Mouse (Mus musculus): Measurements from ENCODE around the gene Fam221b. TPM values are rescaled to one million over a fixed set of nuclear protein-coding genes. Genes with fewer than 3 reads are reported as not detected.

Gene Fam221b
- polyA plus RNA-seq, 1 experiment: 0.19 TPM

DNA sequence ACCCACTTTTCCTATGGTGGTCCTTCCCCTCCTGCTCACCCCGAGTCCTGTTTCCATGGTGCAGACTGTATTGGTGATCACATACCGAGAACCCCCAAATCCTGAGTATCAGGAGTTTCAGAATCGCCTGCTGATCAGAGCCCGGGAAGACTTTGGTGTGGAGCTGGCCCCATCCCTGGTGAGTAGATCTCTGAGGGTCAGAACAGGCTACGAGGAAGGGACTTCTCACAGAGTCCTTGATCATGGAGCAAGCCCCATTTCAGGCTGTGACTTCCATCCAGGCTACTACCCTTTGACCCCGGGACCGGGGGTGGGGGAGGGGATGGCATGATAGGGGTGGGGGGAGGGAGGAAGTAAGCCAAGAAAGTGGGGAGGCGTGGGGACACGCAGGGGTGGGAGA, 28.9 kb downstream of the Fam221b start:
- no peaks in the 10 kb centered on the region for H3K36me3 ChIP-seq (ENCODE audit: control insufficient read depth, insufficient read depth, low read length, poor library complexity, severe bottlenecking)
- H3K4me1 ChIP-seq (ENCODE audit: control insufficient read depth, insufficient read depth, low read length): no peaks in the 10 kb centered on the region
- no peak overlapping the region for H3K9ac ChIP-seq (ENCODE audit: low read depth, poor library complexity, severe bottlenecking)
- H3K27ac ChIP-seq (ENCODE audit: insufficient read depth, low read length): no peak overlapping the region
- TF ChIP-seq POLR2A (IDR thresholded peaks at IDR 0.05; ENCODE audit: insufficient read depth, low read length) (no peak), EP300 (IDR thresholded peaks at IDR 0.05; ENCODE audit: insufficient read depth, low read depth, low read length) (no peak), CTCF (IDR thresholded peaks at IDR 0.05; ENCODE audit: low read depth, low read length) (no peak)
- H3K9me3 ChIP-seq (replicated peaks; ENCODE audit: control insufficient read depth, insufficient read depth, low read length, poor library complexity, severe bottlenecking): no peaks in the 10 kb centered on the region
- H3K27me3 ChIP-seq (ENCODE audit: control insufficient read depth, insufficient read depth, low read length, poor library complexity, severe bottlenecking): no peaks in the 10 kb centered on the region
- no peak overlapping the region for H3K4me3 ChIP-seq (ENCODE audit: low read depth, low read length)

DNA sequence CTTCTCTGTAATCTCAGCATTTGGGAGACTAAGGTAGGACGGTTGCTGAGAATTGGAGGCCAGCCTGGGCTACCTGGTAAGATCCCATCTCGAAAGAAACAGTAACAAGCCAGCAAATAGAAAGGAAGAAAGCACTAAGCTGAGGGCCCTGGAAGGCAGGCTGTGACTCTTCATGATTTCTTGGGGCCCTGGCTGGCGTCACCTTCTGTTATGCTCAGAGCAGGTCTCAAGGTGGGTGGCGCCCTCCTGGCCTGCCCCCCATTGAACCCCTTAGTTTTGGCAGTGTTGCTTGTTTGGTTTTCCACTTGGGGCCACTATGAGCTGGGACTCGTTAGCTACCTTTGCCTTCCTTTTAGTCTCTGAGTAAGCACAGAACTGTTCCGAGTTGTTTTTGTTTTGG, 32.2 kb downstream of the Fam221b start:
- Histone ChIP-seq H3K9me3 (replicated peaks; ENCODE audit: control insufficient read depth, insufficient read depth, low read length, poor library complexity, severe bottlenecking) (no peaks in the 10 kb centered on the region), H3K27ac (ENCODE audit: insufficient read depth, low read length) (no peak overlapping the region), H3K9ac (ENCODE audit: low read depth, poor library complexity, severe bottlenecking) (no peak overlapping the region), H3K36me3 (ENCODE audit: control insufficient read depth, insufficient read depth, low read length, poor library complexity, severe bottlenecking) (no peaks in the 10 kb centered on the region), H3K4me1 (ENCODE audit: control insufficient read depth, insufficient read depth, low read length) (no peaks in the 10 kb centered on the region), H3K4me3 (ENCODE audit: low read depth, low read length) (no peak overlapping the region), H3K27me3 (ENCODE audit: control insufficient read depth, insufficient read depth, low read length, poor library complexity, severe bottlenecking) (0 out of 2 replicates have a peak, but pooled peaks cover under 1% of the 10 kb centered on the region)
- TF ChIP-seq EP300 (IDR thresholded peaks at IDR 0.05; ENCODE audit: insufficient read depth, low read depth, low read length) (no peak), CTCF (IDR thresholded peaks at IDR 0.05; ENCODE audit: low read depth, low read length) (no peak), POLR2A (IDR thresholded peaks at IDR 0.05; ENCODE audit: insufficient read depth, low read length) (no peak)

DNA sequence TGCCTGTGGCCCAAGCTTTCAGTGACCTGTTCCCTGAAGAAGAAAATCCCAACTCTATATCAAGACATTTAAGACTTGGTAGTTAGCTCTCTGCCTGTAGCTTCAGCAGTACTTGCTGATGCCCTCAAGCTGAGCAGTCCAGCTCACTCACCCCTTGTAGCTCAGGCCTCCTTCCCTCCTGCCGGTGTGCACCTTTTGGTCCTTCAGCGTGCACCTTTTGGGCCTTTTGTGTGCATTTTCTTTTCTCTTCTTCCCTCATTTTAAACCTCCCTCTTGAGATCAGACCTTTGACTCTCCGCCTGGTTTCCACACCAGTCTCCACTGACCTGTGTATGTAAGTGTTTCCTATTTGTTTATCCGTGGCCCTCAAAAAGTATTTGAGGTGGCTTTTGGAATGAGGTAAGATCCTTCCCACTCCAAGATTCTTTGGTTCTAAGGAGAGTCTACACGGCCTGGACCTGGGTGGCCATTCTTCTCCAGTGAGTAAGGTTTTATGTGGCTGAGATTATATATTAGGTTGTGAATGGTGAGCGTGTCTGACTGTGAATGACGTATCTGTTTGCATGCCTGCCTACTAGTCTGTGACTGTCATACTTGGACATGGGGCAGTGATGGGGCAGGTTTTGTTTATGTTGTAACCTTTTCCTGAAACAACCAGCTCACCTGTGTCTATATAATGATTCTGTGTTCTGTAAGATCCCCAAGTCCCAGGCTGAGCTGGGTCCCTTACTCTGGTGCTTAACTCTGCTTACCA, 34.1 kb downstream of the Fam221b start:
- Histone ChIP-seq H3K9me3 (replicated peaks; ENCODE audit: control insufficient read depth, insufficient read depth, low read length, poor library complexity, severe bottlenecking) (no peaks in the 10 kb centered on the region), H3K4me1 (ENCODE audit: control insufficient read depth, insufficient read depth, low read length) (no peaks in the 10 kb centered on the region), H3K9ac (ENCODE audit: low read depth, poor library complexity, severe bottlenecking) (no peak overlapping the region), H3K27ac (ENCODE audit: insufficient read depth, low read length) (no peak overlapping the region), H3K4me3 (ENCODE audit: low read depth, low read length) (no peak overlapping the region), H3K27me3 (ENCODE audit: control insufficient read depth, insufficient read depth, low read length, poor library complexity, severe bottlenecking) (peaks cover 5% of the 10 kb centered on the region; the same call in 1 of the 2 replicates), H3K36me3 (ENCODE audit: control insufficient read depth, insufficient read depth, low read length, poor library complexity, severe bottlenecking) (no peaks in the 10 kb centered on the region)
- TF ChIP-seq CTCF (IDR thresholded peaks at IDR 0.05; ENCODE audit: low read depth, low read length): no peak

DNA sequence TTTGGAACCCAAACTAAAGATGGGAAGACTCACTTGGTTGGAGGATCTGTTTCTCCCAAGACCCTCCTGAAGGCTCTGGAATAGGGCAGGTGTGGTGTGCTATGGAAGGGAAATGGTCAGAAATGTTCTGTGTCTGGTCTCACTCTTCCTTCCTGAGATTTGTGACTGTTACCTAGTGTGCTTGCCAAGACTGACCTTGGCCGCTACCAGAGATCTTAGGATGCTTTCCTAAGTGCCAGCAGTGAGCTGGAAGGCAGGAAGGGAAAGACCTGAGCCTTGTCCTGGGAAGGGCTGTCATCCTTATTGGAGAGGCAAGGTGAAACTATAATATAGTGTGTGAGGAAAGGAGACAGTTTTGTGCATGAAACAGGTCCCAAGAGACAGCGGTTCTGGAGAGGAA, 35.2 kb downstream of the Fam221b start:
- no peaks in the 10 kb centered on the region for H3K9me3 ChIP-seq (replicated peaks; ENCODE audit: control insufficient read depth, insufficient read depth, low read length, poor library complexity, severe bottlenecking)
- H3K27ac ChIP-seq (ENCODE audit: insufficient read depth, low read length): no peak overlapping the region
- H3K27me3 ChIP-seq (ENCODE audit: control insufficient read depth, insufficient read depth, low read length, poor library complexity, severe bottlenecking): peaks cover 5% of the 10 kb centered on the region; the same call in 1 of the 2 replicates
- no peaks in the 10 kb centered on the region for H3K4me1 ChIP-seq (ENCODE audit: control insufficient read depth, insufficient read depth, low read length)
- no peaks in the 10 kb centered on the region for H3K36me3 ChIP-seq (ENCODE audit: control insufficient read depth, insufficient read depth, low read length, poor library complexity, severe bottlenecking)
- H3K4me3 ChIP-seq (ENCODE audit: low read depth, low read length): no peak overlapping the region
- TF ChIP-seq EP300 (IDR thresholded peaks at IDR 0.05; ENCODE audit: insufficient read depth, low read depth, low read length) (no peak), CTCF (IDR thresholded peaks at IDR 0.05; ENCODE audit: low read depth, low read length) (no peak), POLR2A (IDR thresholded peaks at IDR 0.05; ENCODE audit: insufficient read depth, low read length) (no peak)
- no peak overlapping the region for H3K9ac ChIP-seq (ENCODE audit: low read depth, poor library complexity, severe bottlenecking)

DNA sequence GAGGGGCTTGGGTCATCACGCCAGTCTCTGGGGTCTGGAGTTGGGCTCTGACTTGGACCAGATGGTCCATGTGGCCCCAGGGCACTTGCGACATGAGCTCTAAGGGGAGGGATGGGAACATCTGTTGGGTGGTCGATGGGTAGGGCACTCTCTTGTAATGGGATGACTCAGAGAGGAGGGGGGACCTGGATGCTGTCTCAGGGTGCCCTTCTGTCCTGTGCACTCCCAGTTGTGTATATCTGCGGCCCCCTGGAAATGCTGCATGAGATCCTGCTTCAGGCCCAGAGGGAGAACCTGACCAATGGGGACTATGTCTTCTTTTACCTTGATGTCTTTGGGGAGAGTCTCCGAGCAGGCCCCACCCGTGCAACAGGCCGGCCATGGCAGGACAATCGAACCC, 35.6 kb downstream of the Fam221b start:
- Histone ChIP-seq H3K9ac (ENCODE audit: low read depth, poor library complexity, severe bottlenecking) (no peak overlapping the region), H3K27ac (ENCODE audit: insufficient read depth, low read length) (no peak overlapping the region), H3K9me3 (replicated peaks; ENCODE audit: control insufficient read depth, insufficient read depth, low read length, poor library complexity, severe bottlenecking) (no peaks in the 10 kb centered on the region), H3K27me3 (ENCODE audit: control insufficient read depth, insufficient read depth, low read length, poor library complexity, severe bottlenecking) (peaks cover 5% of the 10 kb centered on the region; the same call in 1 of the 2 replicates), H3K36me3 (ENCODE audit: control insufficient read depth, insufficient read depth, low read length, poor library complexity, severe bottlenecking) (no peaks in the 10 kb centered on the region), H3K4me1 (ENCODE audit: control insufficient read depth, insufficient read depth, low read length) (no peaks in the 10 kb centered on the region), H3K4me3 (ENCODE audit: low read depth, low read length) (no peak overlapping the region)
- TF ChIP-seq POLR2A (IDR thresholded peaks at IDR 0.05; ENCODE audit: insufficient read depth, low read length): no peak
- no peak for TF ChIP-seq CTCF (IDR thresholded peaks at IDR 0.05; ENCODE audit: low read depth, low read length)
- no peak for TF ChIP-seq EP300 (IDR thresholded peaks at IDR 0.05; ENCODE audit: insufficient read depth, low read depth, low read length)
